Mouse (Mus musculus) CD4-positive, CD25-positive, alpha-beta regulatory T cell, adult 4 months (primary cell): ENCODE results near the gene Xpo1. TPM values are rescaled to one million over a fixed set of nuclear protein-coding genes. Genes with fewer than 3 reads are reported as not detected.
"Not testable (repeated sequence)": the region's sequence is repeated elsewhere in the genome, so short reads cannot be mapped to it uniquely, and the experiment has no call there.

Experiments
- ATAC-seq: one replicate; pipeline ENCODE4 v1.8.0; 2017
- polyA plus RNA-seq, 2 experiments: library from polyadenylated mRNA; unstranded; fragments of 100-300 nt; shearing (Covaris generic); gene quantifications; one replicate each; pipeline ENCODE4 v1.2.1; 2017

Gene Xpo1
- polyA plus RNA-seq, 2 experiments from 2014 or later = 40.0 to 44.2 TPM

DNA sequence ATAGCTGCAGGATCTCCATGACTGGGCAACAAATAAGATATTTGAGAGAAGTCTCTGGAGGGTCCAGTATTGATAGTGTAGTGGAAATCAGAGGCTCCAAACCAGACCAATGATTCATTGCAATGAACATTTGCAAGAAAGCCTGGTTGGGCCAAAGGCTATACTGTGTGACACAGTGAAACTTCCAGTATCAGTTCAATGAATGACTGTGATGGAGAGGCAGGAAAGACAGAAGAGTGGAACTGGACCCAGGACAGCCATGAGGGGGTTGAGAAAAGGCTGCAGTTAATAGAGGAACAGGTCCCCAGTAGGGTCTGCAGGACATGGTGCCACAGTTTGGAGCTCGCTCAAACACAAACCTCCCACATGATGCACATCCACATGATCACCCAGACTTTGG lies 44.1 kb downstream of the Xpo1 start:
- no peak for ATAC-seq

DNA sequence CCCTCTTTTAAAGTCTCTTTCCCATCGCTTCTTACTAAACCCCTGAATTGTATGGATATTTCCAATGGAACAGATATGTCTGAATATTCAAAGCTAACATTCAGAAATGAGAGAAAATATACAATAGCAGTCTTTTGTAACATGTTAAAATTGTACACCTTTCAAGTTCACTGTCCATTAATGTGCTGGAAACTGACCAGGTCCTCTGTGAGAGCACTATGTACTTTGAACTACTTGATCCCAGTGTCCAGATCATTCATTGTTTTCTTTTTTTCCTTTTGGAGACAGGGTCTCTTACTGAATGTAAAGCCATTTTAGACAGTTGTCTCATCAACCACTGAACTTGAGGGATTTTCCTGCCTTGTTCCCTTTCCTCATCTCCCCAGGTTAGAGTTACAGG lies 47.3 kb downstream of the Xpo1 start:
- no peak for ATAC-seq

- ATAC-seq = not testable (repeated sequence)
Measured at GRCm38 (mm10) chr11:23305101-23305672, 49.3 kb downstream of the Xpo1 start.

- ATAC-seq = peak; percentile 87
Measured at GRCm38 (mm10) chr11:23305673-23306608, 50.1 kb downstream of the Xpo1 start.

DNA sequence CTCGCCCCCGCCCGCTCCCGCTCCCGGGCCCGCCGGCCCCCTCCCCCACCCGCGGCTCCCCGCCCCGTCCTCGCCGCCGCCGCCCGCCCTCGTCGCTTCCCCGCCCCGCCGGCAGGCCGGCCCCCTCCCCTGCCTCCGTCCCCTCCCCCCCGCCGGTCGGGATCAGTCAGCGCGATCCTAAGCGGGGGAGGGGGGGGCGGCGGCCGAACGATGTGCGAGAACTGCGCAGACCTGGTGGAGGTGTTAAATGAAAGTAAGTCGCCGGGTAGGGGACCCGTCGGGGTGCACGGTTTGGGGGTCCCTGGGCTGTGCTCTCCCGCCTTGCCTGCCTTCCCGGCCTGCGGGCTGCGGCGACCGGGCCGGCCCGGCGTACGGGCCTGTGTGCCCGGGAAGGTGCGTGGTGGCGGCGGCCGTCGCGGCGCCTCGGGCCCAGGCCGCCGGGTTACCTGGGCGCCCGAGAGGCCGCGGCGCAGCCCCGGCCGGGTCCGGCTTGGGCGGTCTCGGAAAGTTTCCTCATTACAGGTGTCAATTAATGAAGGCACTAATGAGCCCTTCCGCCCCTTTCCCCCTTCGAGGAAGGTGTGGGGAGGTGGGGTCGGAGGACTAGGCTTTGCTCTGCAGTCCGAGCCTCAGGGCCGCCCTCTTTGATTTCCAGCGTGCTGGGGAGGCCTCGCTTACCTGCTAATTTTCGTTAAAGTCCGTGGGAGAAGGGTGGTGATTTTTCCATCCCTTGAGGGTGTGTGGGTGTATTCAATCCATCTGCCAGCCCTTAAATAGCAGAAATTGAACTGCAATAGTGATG lies 51.1 kb downstream of the Xpo1 start, which contains the start of gene Usp34:
Usp34 (plus strand) TSS at position 132 of the 802 bp plus-strand sequence.
- peak; percentile 17 for ATAC-seq

GRCm38 (mm10) chr11:23307566-23307920 lies 51.7 kb downstream of the Xpo1 start:
- no peak for ATAC-seq

- no peak for ATAC-seq
Measured at GRCm38 (mm10) chr11:23313496-23313895, 57.7 kb downstream of the Xpo1 start.

DNA sequence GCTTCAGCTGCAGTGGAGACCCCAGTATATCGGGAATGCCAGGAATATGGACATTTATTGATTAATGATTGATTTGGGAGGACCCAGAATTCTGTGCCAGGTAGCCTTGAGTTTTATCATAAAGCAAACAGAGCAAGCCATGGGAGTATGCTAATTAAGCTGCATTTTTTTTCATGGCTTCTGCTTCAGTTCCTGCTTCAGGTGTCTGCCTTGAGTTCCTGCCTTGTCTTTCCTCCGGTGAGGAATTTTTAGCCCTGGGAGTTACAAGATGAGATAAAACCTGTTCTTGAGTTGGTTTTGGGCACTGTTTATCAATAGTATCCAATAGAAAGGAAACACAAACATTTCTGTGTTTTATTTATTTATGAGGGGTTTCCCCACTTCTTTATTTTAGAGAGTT lies 73.6 kb downstream of the Xpo1 start:
- no peak for ATAC-seq

DNA sequence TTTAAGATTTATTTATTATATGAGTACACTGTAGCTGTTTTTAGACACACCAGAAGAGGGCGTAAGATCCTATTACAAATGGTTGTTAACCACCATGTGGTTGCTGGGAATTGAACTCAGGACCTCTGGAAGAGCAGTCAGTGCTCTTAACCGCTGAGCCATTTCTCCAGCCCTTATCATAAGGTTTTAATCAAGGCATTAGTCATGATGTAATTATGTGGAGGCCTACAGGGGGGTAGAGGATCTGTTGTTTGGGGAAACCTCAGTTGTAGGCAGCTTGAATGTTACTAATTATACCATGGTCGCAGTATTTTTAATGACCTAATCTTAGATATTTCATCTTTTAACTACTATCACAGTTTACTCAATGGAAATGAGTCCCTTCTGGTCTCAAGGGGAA lies 76.3 kb downstream of the Xpo1 start:
- no peak for ATAC-seq

GRCm38 (mm10) chr11:23335160-23335559 lies 79.3 kb downstream of the Xpo1 start:
- no peak for ATAC-seq

Other genes with a start within 250 kb of the Xpo1 start
- 1 to 10 TPM; 3.1 to 3.8 TPM for gene Fam161a, start 248.5 kb upstream of the Xpo1 start, polyA plus RNA-seq
- gene Usp34, start 50.9 kb downstream of the Xpo1 start, polyA plus RNA-seq = 10 to 100 TPM; 40.1 to 56.0 TPM
- gene Ahsa2, start 242.0 kb downstream of the Xpo1 start, polyA plus RNA-seq = 10 to 100 TPM; 28.2 to 45.5 TPM